Mouse (Mus musculus): ENCODE data around the gene Nle1. TPM values are rescaled to one million over a fixed set of nuclear protein-coding genes. Genes with fewer than 3 reads are reported as not detected.

Nle1 gene
- polyA plus RNA-seq, 1 experiment: 85.8 TPM

DNA sequence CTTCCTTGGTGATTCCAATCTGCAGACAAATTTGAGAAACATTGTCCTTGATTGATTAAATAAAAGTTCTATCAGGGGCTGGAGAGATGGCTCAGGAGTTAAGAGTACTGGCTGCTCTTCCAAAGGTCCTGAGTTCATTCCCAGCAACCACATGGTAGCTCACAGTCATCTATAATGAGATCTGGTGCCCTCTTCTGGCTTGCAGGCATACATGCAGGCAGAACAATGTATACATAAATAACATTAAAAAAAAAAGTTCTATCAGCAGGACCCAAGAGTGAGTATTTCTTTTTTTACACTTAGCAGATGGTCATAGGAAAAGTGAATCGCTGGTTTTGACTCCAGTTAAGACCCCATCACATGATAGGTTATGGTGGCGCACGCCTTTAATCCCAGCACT lies 21.7 kb downstream of the Nle1 start:
- TF ChIP-seq POLR2A (IDR thresholded peaks at IDR 0.05; ENCODE audit: control insufficient read depth, extremely low read depth, insufficient read depth, low read length, poor library complexity) (no peak), CTCF (IDR thresholded peaks at IDR 0.05; ENCODE audit: borderline replicate concordance, control insufficient read depth, extremely low read depth, insufficient read depth, low read length, poor library complexity) (no peak)
- H3K4me3 ChIP-seq (ENCODE audit: control insufficient read depth, insufficient read depth, low read length): no peak overlapping the region
- H3K4me1 ChIP-seq (replicated peaks; ENCODE audit: control insufficient read depth, insufficient read depth, low read length): peaks cover 9% of the 10 kb centered on the region
- H3K27me3 ChIP-seq (ENCODE audit: control insufficient read depth, insufficient read depth, low read length): no peaks in the 10 kb centered on the region
- H3K36me3 ChIP-seq (ENCODE audit: control insufficient read depth, insufficient read depth, low read length): peaks cover 6% of the 10 kb centered on the region
- no peak for DNase-seq
- no peak overlapping the region for H3K27ac ChIP-seq (ENCODE audit: control insufficient read depth, insufficient read depth, low read length)
- 88% methylated on average over 3 of the region's 3 CpGs for WGBS

- H3K4me3 ChIP-seq (ENCODE audit: control insufficient read depth, insufficient read depth, low read length): no peak overlapping the region
- H3K36me3 ChIP-seq (ENCODE audit: control insufficient read depth, insufficient read depth, low read length): peaks cover 13% of the 10 kb centered on the region
- H3K27me3 ChIP-seq (ENCODE audit: control insufficient read depth, insufficient read depth, low read length): no peaks in the 10 kb centered on the region
- H3K27ac ChIP-seq (ENCODE audit: control insufficient read depth, insufficient read depth, low read length): no peak overlapping the region
- no peak for TF ChIP-seq CTCF (IDR thresholded peaks at IDR 0.05; ENCODE audit: borderline replicate concordance, control insufficient read depth, extremely low read depth, insufficient read depth, low read length, poor library complexity)
- no peak for TF ChIP-seq POLR2A (IDR thresholded peaks at IDR 0.05; ENCODE audit: control insufficient read depth, extremely low read depth, insufficient read depth, low read length, poor library complexity)
- WGBS: 98% methylated on average over 8 of the region's 8 CpGs
- DNase-seq: no peak
- no peaks in the 10 kb centered on the region for H3K4me1 ChIP-seq (replicated peaks; ENCODE audit: control insufficient read depth, insufficient read depth, low read length)
These were observed 25.0 kb downstream of the Nle1 start for GRCm38 (mm10) chr11:82883180-82883579.

GRCm38 (mm10) chr11:82877726-82878344 lies 30.4 kb downstream of the Nle1 start:
- TF ChIP-seq CTCF (IDR thresholded peaks at IDR 0.05; ENCODE audit: borderline replicate concordance, control insufficient read depth, extremely low read depth, insufficient read depth, low read length, poor library complexity): no peak
- TF ChIP-seq POLR2A (IDR thresholded peaks at IDR 0.05; ENCODE audit: control insufficient read depth, extremely low read depth, insufficient read depth, low read length, poor library complexity): no peak
- H3K4me1 ChIP-seq (replicated peaks; ENCODE audit: control insufficient read depth, insufficient read depth, low read length): no peaks in the 10 kb centered on the region
- peaks cover 13% of the 10 kb centered on the region for H3K36me3 ChIP-seq (ENCODE audit: control insufficient read depth, insufficient read depth, low read length)
- WGBS: 94% methylated on average over 7 of the region's 7 CpGs
- DNase-seq: no peak
- H3K27ac ChIP-seq (ENCODE audit: control insufficient read depth, insufficient read depth, low read length): no peak overlapping the region
- no peak overlapping the region for H3K4me3 ChIP-seq (ENCODE audit: control insufficient read depth, insufficient read depth, low read length)
- H3K27me3 ChIP-seq (ENCODE audit: control insufficient read depth, insufficient read depth, low read length): no peaks in the 10 kb centered on the region

- no peak for DNase-seq
- Histone ChIP-seq H3K36me3 (ENCODE audit: control insufficient read depth, insufficient read depth, low read length) (0 out of 2 replicates have a peak, but pooled peaks cover 7% of the 10 kb centered on the region), H3K27ac (ENCODE audit: control insufficient read depth, insufficient read depth, low read length) (no peak overlapping the region), H3K4me3 (ENCODE audit: control insufficient read depth, insufficient read depth, low read length) (no peak overlapping the region), H3K27me3 (ENCODE audit: control insufficient read depth, insufficient read depth, low read length) (no peaks in the 10 kb centered on the region), H3K4me1 (replicated peaks; ENCODE audit: control insufficient read depth, insufficient read depth, low read length) (no peaks in the 10 kb centered on the region)
- 96% methylated on average over 5 of the region's 5 CpGs for WGBS
- TF ChIP-seq CTCF (IDR thresholded peaks at IDR 0.05; ENCODE audit: borderline replicate concordance, control insufficient read depth, extremely low read depth, insufficient read depth, low read length, poor library complexity) (no peak), POLR2A (IDR thresholded peaks at IDR 0.05; ENCODE audit: control insufficient read depth, extremely low read depth, insufficient read depth, low read length, poor library complexity) (no peak)
These were observed 32.6 kb downstream of the Nle1 start for GRCm38 (mm10) chr11:82875631-82876030.

GRCm38 (mm10) chr11:82874924-82875323 lies 33.3 kb downstream of the Nle1 start:
- Histone ChIP-seq H3K4me1 (replicated peaks; ENCODE audit: control insufficient read depth, insufficient read depth, low read length) (peaks cover 6% of the 10 kb centered on the region), H3K36me3 (ENCODE audit: control insufficient read depth, insufficient read depth, low read length) (0 out of 2 replicates have a peak, but pooled peaks cover 7% of the 10 kb centered on the region), H3K27ac (ENCODE audit: control insufficient read depth, insufficient read depth, low read length) (no peak overlapping the region), H3K4me3 (ENCODE audit: control insufficient read depth, insufficient read depth, low read length) (no peak overlapping the region), H3K27me3 (ENCODE audit: control insufficient read depth, insufficient read depth, low read length) (no peaks in the 10 kb centered on the region)
- no peak for DNase-seq
- TF ChIP-seq POLR2A (IDR thresholded peaks at IDR 0.05; ENCODE audit: control insufficient read depth, extremely low read depth, insufficient read depth, low read length, poor library complexity) (no peak), CTCF (IDR thresholded peaks at IDR 0.05; ENCODE audit: borderline replicate concordance, control insufficient read depth, extremely low read depth, insufficient read depth, low read length, poor library complexity) (no peak)
- 93% methylated on average over 5 of the region's 5 CpGs for WGBS

DNA sequence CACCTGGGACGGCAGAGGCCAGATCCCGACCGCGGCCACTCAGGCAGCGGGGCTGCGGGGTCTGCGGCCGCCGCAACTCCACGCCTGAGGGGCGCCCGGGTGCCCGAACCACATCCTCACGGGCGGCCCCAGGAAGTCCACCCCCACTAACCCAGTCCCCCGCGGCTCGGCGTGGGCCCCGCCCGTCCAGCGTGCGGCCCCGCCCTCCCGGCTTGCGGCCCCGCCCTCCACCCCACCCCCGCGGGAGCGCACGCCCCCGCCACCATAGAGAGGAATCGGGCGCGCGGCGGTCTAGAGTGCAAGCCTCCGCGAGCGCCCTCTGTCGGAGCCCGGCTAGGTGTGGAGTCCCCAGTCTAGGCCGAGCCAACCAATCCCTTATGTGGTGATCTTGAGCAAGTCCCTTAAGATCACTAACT lies 37.2 kb downstream of the Nle1 start, which contains the start of gene Rffl:
Gene Rffl, minus strand, starts transcription at position 180 of the 416 bp plus-strand sequence.
- Histone ChIP-seq H3K27ac (ENCODE audit: control insufficient read depth, insufficient read depth, low read length) (no peak within 1 kb of the TSS), H3K4me3 (ENCODE audit: control insufficient read depth, insufficient read depth, low read length) (peak within 1 kb of the TSS; percentile 83), H3K36me3 (ENCODE audit: control insufficient read depth, insufficient read depth, low read length) (no peaks in the 10 kb centered on the region), H3K27me3 (ENCODE audit: control insufficient read depth, insufficient read depth, low read length) (no peaks in the 10 kb centered on the region), H3K4me1 (replicated peaks; ENCODE audit: control insufficient read depth, insufficient read depth, low read length) (peaks cover 7% of the 10 kb centered on the region)
- DNase-seq: peak; percentile 92
- peak; percentile 89 for TF ChIP-seq CTCF (IDR thresholded peaks at IDR 0.05; ENCODE audit: borderline replicate concordance, control insufficient read depth, extremely low read depth, insufficient read depth, low read length, poor library complexity)
- TF ChIP-seq POLR2A (IDR thresholded peaks at IDR 0.05; ENCODE audit: control insufficient read depth, extremely low read depth, insufficient read depth, low read length, poor library complexity): no peak
- under 1% methylated on average over 43 of the region's 43 CpGs for WGBS
